Mouse (Mus musculus): ENCODE measurements around the gene Utp4. TPM values are rescaled to one million over a fixed set of nuclear protein-coding genes. Genes with fewer than 3 reads are reported as not detected.

Gene Utp4
- polyA plus RNA-seq, 1 experiment from 2014 or later: 22.8 TPM

DNA sequence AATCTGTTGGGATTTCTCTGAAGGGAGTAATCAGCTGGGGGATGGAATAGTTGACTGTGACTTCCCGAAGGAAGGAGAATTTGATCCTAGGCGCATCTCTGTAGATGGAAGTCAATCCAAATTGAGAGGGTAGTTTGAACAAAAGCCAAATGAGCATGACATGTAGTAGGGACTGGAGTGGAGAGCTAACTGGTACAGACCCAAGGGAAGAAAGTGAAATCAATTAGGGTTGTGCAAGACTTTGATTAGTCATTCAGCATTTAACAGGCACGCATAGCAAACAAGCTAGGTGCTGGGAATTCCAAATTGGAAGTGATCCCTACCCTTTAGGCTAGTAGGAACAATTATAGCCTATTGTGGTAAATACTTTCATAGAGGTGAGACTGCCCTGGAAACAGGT is 48.4 kb downstream of the Utp4 start:
- WGBS: 79% methylated on average over 3 of the region's 3 CpGs
- Histone ChIP-seq H3K9me3 (ENCODE audit: control insufficient read depth) (no peaks in the 10 kb centered on the region), H3K27ac (ENCODE audit: low read depth, low read length) (no peak overlapping the region), H3K4me2 (replicated peaks; ENCODE audit: low read depth) (no peak overlapping the region), H3K4me3 (ENCODE audit: low read depth, low read length) (no peak overlapping the region), H3K27me3 (replicated peaks; ENCODE audit: control insufficient read depth, insufficient read depth, low read length) (no peaks in the 10 kb centered on the region), H3K4me1 (replicated peaks; ENCODE audit: control insufficient read depth, insufficient read depth, low read length) (peaks cover 3% of the 10 kb centered on the region; the same call in 1 of the 2 replicates), H3K36me3 (ENCODE audit: control insufficient read depth, insufficient read depth) (no peaks in the 10 kb centered on the region), H3K9ac (ENCODE audit: low read depth, low read length) (no peak overlapping the region)
- TF ChIP-seq CTCF (IDR thresholded peaks at IDR 0.05; ENCODE audit: low read depth): no peak
- ATAC-seq: no peak

DNA sequence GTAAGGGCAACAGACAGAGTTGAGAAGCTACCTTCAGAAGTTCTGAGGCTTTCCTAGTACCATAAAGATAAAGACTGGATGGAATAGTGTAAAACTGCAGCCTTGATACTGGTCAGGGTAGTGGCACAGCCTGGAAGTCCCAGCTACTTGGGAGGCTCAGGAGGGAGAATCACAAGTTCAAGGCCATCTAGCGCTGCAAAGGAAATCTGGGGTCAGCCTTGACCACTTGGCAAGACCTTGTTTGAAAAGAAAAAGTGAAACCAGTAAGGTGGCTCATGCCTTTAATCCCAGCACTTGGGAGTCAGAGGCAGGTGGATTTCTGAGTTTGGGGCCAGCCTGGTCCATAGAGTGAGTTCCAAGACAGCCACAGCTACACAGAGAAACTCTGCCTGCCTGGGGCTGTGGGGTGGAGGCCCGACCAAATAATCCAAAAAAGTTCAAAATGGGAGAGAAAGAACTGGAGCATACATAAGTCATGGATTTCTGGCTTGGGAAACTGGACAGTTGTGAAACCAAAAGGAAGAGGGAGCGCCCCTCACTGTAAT is 50.5 kb downstream of the Utp4 start:
- Histone ChIP-seq H3K4me1 (replicated peaks; ENCODE audit: control insufficient read depth, insufficient read depth, low read length) (no peaks in the 10 kb centered on the region), H3K4me2 (replicated peaks; ENCODE audit: low read depth) (no peak overlapping the region), H3K27me3 (replicated peaks; ENCODE audit: control insufficient read depth, insufficient read depth, low read length) (no peaks in the 10 kb centered on the region), H3K36me3 (ENCODE audit: control insufficient read depth, insufficient read depth) (no peaks in the 10 kb centered on the region), H3K4me3 (ENCODE audit: low read depth, low read length) (no peak overlapping the region), H3K9me3 (ENCODE audit: control insufficient read depth) (no peaks in the 10 kb centered on the region), H3K9ac (ENCODE audit: low read depth, low read length) (no peak overlapping the region), H3K27ac (ENCODE audit: low read depth, low read length) (no peak overlapping the region)
- TF ChIP-seq CTCF (IDR thresholded peaks at IDR 0.05; ENCODE audit: low read depth): no peak
- 82% methylated on average over 3 of the region's 3 CpGs for WGBS
- no peak for ATAC-seq

DNA sequence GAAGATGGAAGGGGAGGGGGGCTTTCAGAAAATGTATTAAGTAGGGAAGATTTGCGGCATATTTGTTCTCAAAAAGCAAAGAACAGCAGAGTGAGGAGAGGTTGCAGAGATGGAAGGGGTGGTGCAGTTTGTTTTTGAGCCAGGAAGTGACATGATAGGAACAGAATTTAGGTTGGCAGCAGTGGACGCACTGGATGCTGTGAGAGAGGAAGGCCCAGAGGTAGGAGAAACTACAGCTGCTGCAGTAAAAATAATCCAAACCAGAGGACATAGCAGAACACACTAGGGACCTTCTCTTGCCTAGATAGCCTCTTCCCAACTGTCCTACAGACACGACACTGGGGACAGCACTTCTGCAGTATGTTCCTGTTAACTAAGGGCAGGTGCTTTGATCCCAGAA is 51.3 kb downstream of the Utp4 start:
- no peak overlapping the region for H3K9ac ChIP-seq (ENCODE audit: low read depth, low read length)
- H3K27ac ChIP-seq (ENCODE audit: low read depth, low read length): no peak overlapping the region
- H3K4me2 ChIP-seq (replicated peaks; ENCODE audit: low read depth): no peak overlapping the region
- no peaks in the 10 kb centered on the region for H3K27me3 ChIP-seq (replicated peaks; ENCODE audit: control insufficient read depth, insufficient read depth, low read length)
- H3K9me3 ChIP-seq (ENCODE audit: control insufficient read depth): no peaks in the 10 kb centered on the region
- ATAC-seq: no peak
- H3K4me3 ChIP-seq (ENCODE audit: low read depth, low read length): no peak overlapping the region
- TF ChIP-seq CTCF (IDR thresholded peaks at IDR 0.05; ENCODE audit: low read depth): no peak
- no peaks in the 10 kb centered on the region for H3K4me1 ChIP-seq (replicated peaks; ENCODE audit: control insufficient read depth, insufficient read depth, low read length)
- no peaks in the 10 kb centered on the region for H3K36me3 ChIP-seq (ENCODE audit: control insufficient read depth, insufficient read depth)
- 57% methylated on average over 3 of the region's 3 CpGs for WGBS

DNA sequence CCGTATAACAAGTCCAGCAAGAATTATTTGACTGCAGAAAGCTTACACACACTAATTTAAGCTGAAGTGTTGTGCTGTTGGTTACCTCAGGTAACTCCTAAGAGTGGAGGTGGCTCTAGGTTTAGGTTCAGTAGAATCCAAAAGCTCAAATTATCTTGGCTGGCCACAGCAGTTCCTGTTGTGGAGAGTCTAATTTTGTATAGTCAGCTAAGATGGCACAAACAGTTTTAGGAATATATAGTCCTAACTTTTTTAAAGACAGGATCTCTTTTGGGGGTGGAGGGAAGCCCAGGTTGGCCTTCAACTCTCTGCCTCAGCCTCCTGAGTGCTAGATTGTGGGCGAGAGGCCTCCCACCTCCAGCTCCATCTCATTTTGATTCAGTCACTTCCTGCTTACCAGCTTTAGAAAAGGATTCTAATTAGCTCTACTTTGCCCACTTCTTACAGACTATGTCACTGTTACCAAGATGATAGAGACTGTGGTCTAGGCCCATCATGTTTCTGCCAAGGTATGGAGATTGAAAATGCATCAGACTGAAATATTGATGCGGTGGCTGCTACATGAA is 55.3 kb downstream of the Utp4 start:
- H3K4me1 ChIP-seq (replicated peaks; ENCODE audit: control insufficient read depth, insufficient read depth, low read length): no peaks in the 10 kb centered on the region
- no peak overlapping the region for H3K4me3 ChIP-seq (ENCODE audit: low read depth, low read length)
- no peaks in the 10 kb centered on the region for H3K36me3 ChIP-seq (ENCODE audit: control insufficient read depth, insufficient read depth)
- no peak for TF ChIP-seq CTCF (IDR thresholded peaks at IDR 0.05; ENCODE audit: low read depth)
- H3K4me2 ChIP-seq (replicated peaks; ENCODE audit: low read depth): no peak overlapping the region
- 87% methylated on average over 3 of the region's 3 CpGs for WGBS
- ATAC-seq: no peak
- no peaks in the 10 kb centered on the region for H3K9me3 ChIP-seq (ENCODE audit: control insufficient read depth)
- H3K27me3 ChIP-seq (replicated peaks; ENCODE audit: control insufficient read depth, insufficient read depth, low read length): no peaks in the 10 kb centered on the region
- H3K27ac ChIP-seq (ENCODE audit: low read depth, low read length): no peak overlapping the region
- H3K9ac ChIP-seq (ENCODE audit: low read depth, low read length): no peak overlapping the region

DNA sequence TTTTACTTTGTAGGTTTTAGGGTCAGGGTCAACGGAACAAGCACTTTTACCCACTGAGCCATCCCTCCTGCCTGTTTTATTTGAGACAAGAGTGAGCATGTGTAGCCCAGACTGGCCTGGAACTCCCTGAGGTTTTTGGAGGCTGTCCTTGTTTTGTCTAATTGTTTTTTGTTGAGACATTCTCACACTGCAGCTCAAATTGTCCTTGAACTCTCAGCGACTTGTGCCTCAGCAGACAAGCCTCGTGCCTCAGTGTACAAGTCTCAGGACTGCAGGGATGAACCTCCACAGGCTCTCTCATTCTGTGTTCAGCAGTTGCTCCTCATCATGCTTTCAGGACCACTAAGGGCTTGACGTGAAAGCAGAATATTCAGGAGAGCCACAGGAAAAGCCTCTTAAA is 58.3 kb downstream of the Utp4 start:
- TF ChIP-seq CTCF (IDR thresholded peaks at IDR 0.05; ENCODE audit: low read depth): no peak
- H3K9ac ChIP-seq (ENCODE audit: low read depth, low read length): no peak overlapping the region
- H3K27ac ChIP-seq (ENCODE audit: low read depth, low read length): no peak overlapping the region
- H3K4me1 ChIP-seq (replicated peaks; ENCODE audit: control insufficient read depth, insufficient read depth, low read length): no peaks in the 10 kb centered on the region
- H3K4me3 ChIP-seq (ENCODE audit: low read depth, low read length): no peak overlapping the region
- no peaks in the 10 kb centered on the region for H3K36me3 ChIP-seq (ENCODE audit: control insufficient read depth, insufficient read depth)
- H3K4me2 ChIP-seq (replicated peaks; ENCODE audit: low read depth): no peak overlapping the region
- ATAC-seq: no peak
- 60% methylated on average over 4 of the region's 4 CpGs for WGBS
- H3K9me3 ChIP-seq (ENCODE audit: control insufficient read depth): no peaks in the 10 kb centered on the region
- H3K27me3 ChIP-seq (replicated peaks; ENCODE audit: control insufficient read depth, insufficient read depth, low read length): no peaks in the 10 kb centered on the region

DNA sequence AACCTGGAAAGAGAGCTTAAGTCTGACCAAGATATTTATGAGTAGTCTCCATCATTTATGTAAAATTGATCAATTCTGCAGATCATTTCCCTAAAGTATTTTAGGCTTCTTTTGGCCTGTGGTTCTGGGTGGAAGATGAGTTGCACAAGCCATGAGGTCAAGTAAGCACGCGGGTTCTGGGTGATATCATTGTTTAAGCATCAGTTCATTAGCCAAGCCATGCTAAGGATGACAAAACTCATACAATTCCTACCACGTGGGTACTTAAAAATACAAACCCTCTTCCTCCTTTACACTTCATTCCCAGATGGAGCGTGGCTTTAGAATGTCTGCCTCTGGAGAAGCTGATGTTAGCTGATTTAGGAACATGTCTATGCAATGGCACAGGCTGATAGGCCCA is 60.1 kb downstream of the Utp4 start:
- no peak for ATAC-seq
- Histone ChIP-seq H3K9ac (ENCODE audit: low read depth, low read length) (no peak overlapping the region), H3K9me3 (ENCODE audit: control insufficient read depth) (no peaks in the 10 kb centered on the region), H3K27ac (ENCODE audit: low read depth, low read length) (no peak overlapping the region), H3K4me1 (replicated peaks; ENCODE audit: control insufficient read depth, insufficient read depth, low read length) (no peaks in the 10 kb centered on the region), H3K4me3 (ENCODE audit: low read depth, low read length) (no peak overlapping the region), H3K4me2 (replicated peaks; ENCODE audit: low read depth) (no peak overlapping the region), H3K27me3 (replicated peaks; ENCODE audit: control insufficient read depth, insufficient read depth, low read length) (no peaks in the 10 kb centered on the region), H3K36me3 (ENCODE audit: control insufficient read depth, insufficient read depth) (no peaks in the 10 kb centered on the region)
- no peak for TF ChIP-seq CTCF (IDR thresholded peaks at IDR 0.05; ENCODE audit: low read depth)
- whole genome bisulfite sequencing: 55% methylated on average over 4 of the region's 4 CpGs

DNA sequence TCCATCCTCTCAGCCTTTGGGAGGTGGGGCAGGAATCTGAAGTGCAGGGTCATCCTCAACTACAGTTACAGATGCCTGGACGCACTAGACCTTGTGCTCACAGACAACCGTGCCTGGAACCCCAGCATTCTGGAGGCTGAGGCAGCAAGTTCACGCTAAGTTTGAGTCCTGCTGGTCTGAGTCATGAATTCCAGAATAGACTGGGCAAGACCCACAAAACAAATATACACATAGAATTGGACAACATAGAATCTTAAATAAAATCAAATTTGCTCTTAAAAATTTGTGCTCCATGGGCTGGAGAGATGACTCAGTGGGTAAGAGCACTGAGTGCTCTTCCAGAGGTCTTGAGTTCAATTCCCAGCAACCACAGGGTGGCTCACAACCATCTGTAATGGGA is 63.6 kb downstream of the Utp4 start:
- no peak for TF ChIP-seq CTCF (IDR thresholded peaks at IDR 0.05; ENCODE audit: low read depth)
- Histone ChIP-seq H3K9ac (ENCODE audit: low read depth, low read length) (no peak overlapping the region), H3K4me3 (ENCODE audit: low read depth, low read length) (no peak overlapping the region), H3K27me3 (replicated peaks; ENCODE audit: control insufficient read depth, insufficient read depth, low read length) (no peaks in the 10 kb centered on the region), H3K36me3 (ENCODE audit: control insufficient read depth, insufficient read depth) (no peaks in the 10 kb centered on the region), H3K4me2 (replicated peaks; ENCODE audit: low read depth) (no peak overlapping the region), H3K9me3 (ENCODE audit: control insufficient read depth) (no peaks in the 10 kb centered on the region), H3K4me1 (replicated peaks; ENCODE audit: control insufficient read depth, insufficient read depth, low read length) (no peaks in the 10 kb centered on the region), H3K27ac (ENCODE audit: low read depth, low read length) (no peak overlapping the region)
- no peak for ATAC-seq
- 89% methylated on average over 3 of the region's 3 CpGs for whole genome bisulfite sequencing
